Mouse (Mus musculus): ENCODE data around the gene Ptpn6. TPM values are rescaled to one million over a fixed set of nuclear protein-coding genes. Genes with fewer than 3 reads are reported as not detected.

The Ptpn6 gene
- polyA plus RNA-seq (2014; fragmentation: Nextera tagmentation; extraction: Ambion mirVana): 4.7 TPM in 2 replicates

- no peak within 1 kb of the TSS for H3K27ac ChIP-seq (ENCODE audit: low read depth, low read length)
- no peaks in the 10 kb centered on the region for H3K27me3 ChIP-seq (replicated peaks; ENCODE audit: control insufficient read depth, insufficient read depth, low read length)
- H3K9me3 ChIP-seq (replicated peaks; ENCODE audit: control insufficient read depth, low read length): no peaks in the 10 kb centered on the region
- H3K9ac ChIP-seq (ENCODE audit: low read length): peak within 1 kb of the TSS; percentile 88
- no peak for DNase-seq (ENCODE audit: low spot score)
- peaks cover 20% of the 10 kb centered on the region for H3K36me3 ChIP-seq (ENCODE audit: control insufficient read depth, insufficient read depth, low read length)
- WGBS: 31% methylated on average over 15 of the region's 15 CpGs
- no peak within 1 kb of the TSS for H3K4me3 ChIP-seq (ENCODE audit: low read depth, low read length)
- peak within 1 kb of the TSS; percentile 77; the same call in 1 of the 2 replicates for H3K4me2 ChIP-seq (ENCODE audit: low read length)
- ATAC-seq: no peak
- H3K4me1 ChIP-seq (ENCODE audit: control insufficient read depth, insufficient read depth, low read length): peaks cover 18% of the 10 kb centered on the region
These were observed at the start of gene Ptpn6 for GRCm38 (mm10) chr6:124738511-124739023. TSS of gene Ptpn6 (minus strand) at chr6:124738714.

DNA sequence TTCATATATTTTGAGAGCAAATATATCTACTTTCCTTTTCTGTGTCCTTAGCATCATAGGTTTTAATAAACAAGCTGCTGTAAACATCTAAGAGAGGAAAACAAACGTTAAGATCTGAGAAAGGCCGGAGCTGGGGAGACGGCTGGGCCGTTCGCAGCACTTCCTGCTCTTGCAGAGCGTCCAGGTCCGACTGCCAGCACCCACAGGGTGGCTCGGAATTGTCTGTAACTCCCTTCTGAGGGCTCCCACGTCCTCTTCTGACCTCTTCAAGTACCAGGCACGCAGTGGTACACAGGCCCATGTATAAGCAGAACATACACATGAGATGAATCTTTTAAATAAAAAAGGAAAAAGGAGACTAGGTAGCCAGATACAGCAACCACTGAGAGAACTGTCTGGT, 49.2 kb upstream of the Ptpn6 start:
- Histone ChIP-seq H3K27me3 (replicated peaks; ENCODE audit: control insufficient read depth, insufficient read depth, low read length) (no peaks in the 10 kb centered on the region), H3K36me3 (ENCODE audit: control insufficient read depth, insufficient read depth, low read length) (no peaks in the 10 kb centered on the region), H3K4me3 (ENCODE audit: low read depth, low read length) (no peak overlapping the region), H3K27ac (ENCODE audit: low read depth, low read length) (no peak overlapping the region), H3K4me1 (ENCODE audit: control insufficient read depth, insufficient read depth, low read length) (no peaks in the 10 kb centered on the region), H3K9me3 (replicated peaks; ENCODE audit: control insufficient read depth, low read length) (no peaks in the 10 kb centered on the region), H3K4me2 (ENCODE audit: low read length) (no peak overlapping the region), H3K9ac (ENCODE audit: low read length) (no peak overlapping the region)
- DNase-seq (ENCODE audit: low spot score) (no peak), ATAC-seq (no peak)
- WGBS: 86% methylated on average over 10 of the region's 10 CpGs

GRCm38 (mm10) chr6:124786756-124787420, 48.4 kb upstream of the Ptpn6 start:
- Histone ChIP-seq H3K4me3 (ENCODE audit: low read depth, low read length) (no peak overlapping the region), H3K4me2 (ENCODE audit: low read length) (no peak overlapping the region), H3K27ac (ENCODE audit: low read depth, low read length) (no peak overlapping the region), H3K9ac (ENCODE audit: low read length) (no peak overlapping the region), H3K4me1 (ENCODE audit: control insufficient read depth, insufficient read depth, low read length) (0 out of 2 replicates have a peak, but pooled peaks cover 2% of the 10 kb centered on the region), H3K27me3 (replicated peaks; ENCODE audit: control insufficient read depth, insufficient read depth, low read length) (no peaks in the 10 kb centered on the region), H3K9me3 (replicated peaks; ENCODE audit: control insufficient read depth, low read length) (no peaks in the 10 kb centered on the region), H3K36me3 (ENCODE audit: control insufficient read depth, insufficient read depth, low read length) (no peaks in the 10 kb centered on the region)
- 48% methylated on average over 8 of the region's 8 CpGs for WGBS
- no peak for ATAC-seq
- DNase-seq (ENCODE audit: low spot score): no peak

GRCm38 (mm10) chr6:124782436-124782835, 43.9 kb upstream of the Ptpn6 start:
- Histone ChIP-seq H3K36me3 (ENCODE audit: control insufficient read depth, insufficient read depth, low read length) (no peaks in the 10 kb centered on the region), H3K27me3 (replicated peaks; ENCODE audit: control insufficient read depth, insufficient read depth, low read length) (no peaks in the 10 kb centered on the region), H3K27ac (ENCODE audit: low read depth, low read length) (no peak overlapping the region), H3K4me3 (ENCODE audit: low read depth, low read length) (no peak overlapping the region), H3K9me3 (replicated peaks; ENCODE audit: control insufficient read depth, low read length) (no peaks in the 10 kb centered on the region), H3K9ac (ENCODE audit: low read length) (no peak overlapping the region), H3K4me1 (ENCODE audit: control insufficient read depth, insufficient read depth, low read length) (peaks cover 2% of the 10 kb centered on the region; the same call in 1 of the 2 replicates), H3K4me2 (ENCODE audit: low read length) (no peak overlapping the region; the same call in 1 of the 2 replicates)
- WGBS: 23% methylated on average over 6 of the region's 6 CpGs
- DNase-seq (ENCODE audit: low spot score) (no peak), ATAC-seq (no peak)

DNA sequence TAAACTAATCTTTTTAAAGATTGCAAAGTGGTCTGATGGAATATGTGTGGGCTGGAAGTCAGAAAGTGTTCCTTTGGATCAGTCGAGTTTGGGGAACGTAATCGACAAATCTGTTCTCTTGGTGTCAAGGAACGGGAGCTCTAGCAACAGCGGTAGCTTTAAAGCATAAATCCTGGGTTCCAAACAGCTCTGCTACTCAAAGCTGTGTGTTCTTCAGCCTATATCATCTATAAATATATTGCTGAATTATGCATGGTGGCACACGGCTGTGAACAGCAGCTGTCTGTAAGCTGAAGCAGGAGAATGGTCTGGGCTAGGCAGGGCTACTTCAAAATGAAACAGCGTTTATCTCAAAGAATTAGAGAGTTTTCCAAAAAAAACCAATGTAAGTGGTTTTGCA, 42.4 kb upstream of the Ptpn6 start:
- Histone ChIP-seq H3K4me1 (ENCODE audit: control insufficient read depth, insufficient read depth, low read length) (peaks cover 2% of the 10 kb centered on the region; the same call in 1 of the 2 replicates), H3K27me3 (replicated peaks; ENCODE audit: control insufficient read depth, insufficient read depth, low read length) (no peaks in the 10 kb centered on the region), H3K4me2 (ENCODE audit: low read length) (no peak overlapping the region), H3K9ac (ENCODE audit: low read length) (no peak overlapping the region), H3K4me3 (ENCODE audit: low read depth, low read length) (no peak overlapping the region), H3K9me3 (replicated peaks; ENCODE audit: control insufficient read depth, low read length) (no peaks in the 10 kb centered on the region), H3K27ac (ENCODE audit: low read depth, low read length) (no peak overlapping the region), H3K36me3 (ENCODE audit: control insufficient read depth, insufficient read depth, low read length) (no peaks in the 10 kb centered on the region)
- DNase-seq (ENCODE audit: low spot score) (no peak), ATAC-seq (no peak)
- WGBS: 86% methylated on average over 7 of the region's 7 CpGs

GRCm38 (mm10) chr6:124779984-124780416, 41.5 kb upstream of the Ptpn6 start:
- H3K9ac ChIP-seq (ENCODE audit: low read length): peak overlapping the region; percentile 1; the same call in 1 of the 2 replicates
- H3K4me2 ChIP-seq (ENCODE audit: low read length): peak overlapping the region; percentile 66
- ATAC-seq (0 out of 2 replicates have a peak, but pooled peaks have one; percentile 25), DNase-seq (ENCODE audit: low spot score) (no peak)
- H3K27ac ChIP-seq (ENCODE audit: low read depth, low read length): no peak overlapping the region
- no peaks in the 10 kb centered on the region for H3K27me3 ChIP-seq (replicated peaks; ENCODE audit: control insufficient read depth, insufficient read depth, low read length)
- peak overlapping the region; percentile 29 for H3K4me3 ChIP-seq (ENCODE audit: low read depth, low read length)
- peaks cover 2% of the 10 kb centered on the region; the same call in 1 of the 2 replicates for H3K4me1 ChIP-seq (ENCODE audit: control insufficient read depth, insufficient read depth, low read length)
- no peaks in the 10 kb centered on the region for H3K36me3 ChIP-seq (ENCODE audit: control insufficient read depth, insufficient read depth, low read length)
- no peaks in the 10 kb centered on the region for H3K9me3 ChIP-seq (replicated peaks; ENCODE audit: control insufficient read depth, low read length)
- WGBS: 1% methylated on average over 10 of the region's 10 CpGs

DNA sequence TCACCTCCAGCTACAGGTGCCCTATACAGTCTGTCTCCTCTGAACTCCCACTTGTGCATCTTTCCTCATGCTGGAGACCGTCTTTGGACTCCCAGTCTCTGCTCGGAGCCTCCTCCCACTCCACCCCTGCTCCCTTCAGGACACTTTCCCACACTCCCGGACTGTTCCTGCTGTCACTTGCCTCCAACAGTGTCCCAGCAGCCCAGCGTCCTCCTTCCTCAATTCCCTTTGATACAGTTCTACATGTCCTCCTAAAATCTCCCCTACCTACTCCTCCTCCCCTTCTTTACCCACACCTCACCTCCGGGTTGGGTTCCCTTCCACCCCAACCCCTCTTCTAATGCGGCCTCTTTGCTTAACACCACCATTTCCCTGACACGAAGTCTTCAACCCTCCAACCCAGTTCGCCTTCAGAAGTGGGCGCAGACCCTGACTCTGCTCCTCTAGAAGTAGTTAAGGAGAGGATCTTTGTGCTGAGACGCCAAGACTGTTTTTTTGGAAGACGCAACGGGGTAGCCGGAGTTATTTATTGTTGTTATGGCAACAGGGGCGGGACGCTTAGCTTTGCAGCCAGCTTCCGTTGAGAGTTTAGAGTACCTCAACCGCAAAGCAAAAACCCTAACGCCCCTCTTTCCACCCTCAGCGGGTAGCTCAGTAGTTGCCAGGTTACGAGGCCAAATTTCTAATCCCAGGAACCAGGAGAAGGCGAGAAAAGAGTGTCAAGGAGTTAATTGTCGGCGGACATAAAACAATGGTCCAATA, 40.9 kb upstream of the Ptpn6 start, which contains the start of gene Lrrc23:
Lrrc23 (minus strand) TSS at position 506 of the 762 bp plus-strand sequence.
- no peak within 1 kb of the TSS for H3K27ac ChIP-seq (ENCODE audit: low read depth, low read length)
- ATAC-seq (peak; percentile 71), DNase-seq (ENCODE audit: low spot score) (peak; percentile 80)
- peak within 1 kb of the TSS; percentile 1; the same call in 1 of the 2 replicates for H3K9ac ChIP-seq (ENCODE audit: low read length)
- 2% methylated on average over 23 of the region's 23 CpGs for WGBS
- peak within 1 kb of the TSS; percentile 66 for H3K4me2 ChIP-seq (ENCODE audit: low read length)
- no peaks in the 10 kb centered on the region for H3K27me3 ChIP-seq (replicated peaks; ENCODE audit: control insufficient read depth, insufficient read depth, low read length)
- peak within 1 kb of the TSS; percentile 29 for H3K4me3 ChIP-seq (ENCODE audit: low read depth, low read length)
- H3K9me3 ChIP-seq (replicated peaks; ENCODE audit: control insufficient read depth, low read length): no peaks in the 10 kb centered on the region
- H3K4me1 ChIP-seq (ENCODE audit: control insufficient read depth, insufficient read depth, low read length): peaks cover 2% of the 10 kb centered on the region; the same call in 1 of the 2 replicates
- H3K36me3 ChIP-seq (ENCODE audit: control insufficient read depth, insufficient read depth, low read length): no peaks in the 10 kb centered on the region

- ATAC-seq (no peak), DNase-seq (ENCODE audit: low spot score) (no peak)
- Histone ChIP-seq H3K4me2 (ENCODE audit: low read length) (no peak overlapping the region), H3K4me3 (ENCODE audit: low read depth, low read length) (no peak overlapping the region), H3K9ac (ENCODE audit: low read length) (no peak overlapping the region), H3K4me1 (ENCODE audit: control insufficient read depth, insufficient read depth, low read length) (peaks cover 5% of the 10 kb centered on the region), H3K36me3 (ENCODE audit: control insufficient read depth, insufficient read depth, low read length) (no peaks in the 10 kb centered on the region), H3K9me3 (replicated peaks; ENCODE audit: control insufficient read depth, low read length) (no peaks in the 10 kb centered on the region), H3K27ac (ENCODE audit: low read depth, low read length) (no peak overlapping the region), H3K27me3 (replicated peaks; ENCODE audit: control insufficient read depth, insufficient read depth, low read length) (no peaks in the 10 kb centered on the region)
- 92% methylated on average over 15 of the region's 15 CpGs for WGBS
These were observed 32.0 kb upstream of the Ptpn6 start for GRCm38 (mm10) chr6:124770511-124770910.

All from forebrain, embryonic 14.5 days (tissue).